Mouse (Mus musculus): ENCODE measurements around the gene Sapcd2. TPM values are rescaled to one million over a fixed set of nuclear protein-coding genes. Genes with fewer than 3 reads are reported as not detected.

Gene Sapcd2
- total RNA-seq (2014; rRNA removed) (38.1 and 40.2 TPM in 2 replicates), polyA plus RNA-seq (2015; fragmentation: Nextera tagmentation; extraction: Ambion mirVana) (20.2 and 22.0 TPM in 2 replicates)

- no peaks in the 10 kb centered on the region for H3K27me3 ChIP-seq (ENCODE audit: insufficient read depth, low read length)
- ATAC-seq, result peak; percentile 91
- under 1% methylated on average over 64 of the region's 65 CpGs for WGBS
- no peaks in the 10 kb centered on the region for H3K9me3 ChIP-seq (ENCODE audit: low read length)
- TF ChIP-seq CTCF (IDR thresholded peaks at IDR 0.05; ENCODE audit: low read depth), result no peak
- peak within 1 kb of the TSS; percentile 56; the same call in 1 of the 2 replicates for H3K27ac ChIP-seq
- peak within 1 kb of the TSS; percentile 70 for H3K4me3 ChIP-seq (ENCODE audit: low read length)
- H3K36me3 ChIP-seq (ENCODE audit: insufficient read depth, low read length), result no peaks in the 10 kb centered on the region
- peaks cover 3% of the 10 kb centered on the region; the same call in 1 of the 2 replicates for H3K4me1 ChIP-seq (ENCODE audit: insufficient read depth, low read length)
- peak; percentile 93 for DNase-seq (ENCODE audit: low spot score)
- peak within 1 kb of the TSS; percentile 67 for H3K9ac ChIP-seq (replicated peaks; ENCODE audit: low read length)
- peak within 1 kb of the TSS; percentile 98 for H3K4me2 ChIP-seq (ENCODE audit: low read depth, low read length)
Measured at GRCm38 (mm10) chr2:25371764-25372643, at the start of gene Sapcd2. Gene Sapcd2 (plus strand): TSS chr2:25372321.

GRCm38 (mm10) chr2:25326036-25326435 is 46.1 kb upstream of the Sapcd2 start:
- H3K9me3 ChIP-seq (ENCODE audit: low read length), result no peaks in the 10 kb centered on the region
- no peak for DNase-seq (ENCODE audit: low spot score)
- H3K9ac ChIP-seq (replicated peaks; ENCODE audit: low read length), result no peak overlapping the region
- no peaks in the 10 kb centered on the region for H3K4me1 ChIP-seq (ENCODE audit: insufficient read depth, low read length)
- H3K36me3 ChIP-seq (ENCODE audit: insufficient read depth, low read length), result no peaks in the 10 kb centered on the region
- H3K27me3 ChIP-seq (ENCODE audit: insufficient read depth, low read length), result no peaks in the 10 kb centered on the region
- H3K4me2 ChIP-seq (ENCODE audit: low read depth, low read length), result no peak overlapping the region
- TF ChIP-seq CTCF (IDR thresholded peaks at IDR 0.05; ENCODE audit: low read depth), result no peak
- no peak overlapping the region for H3K27ac ChIP-seq
- 73% methylated on average over 2 of the region's 2 CpGs for WGBS
- ATAC-seq, result no peak
- no peak overlapping the region for H3K4me3 ChIP-seq (ENCODE audit: low read length)

- WGBS, result 27% methylated on average over 7 of the region's 7 CpGs
- ATAC-seq, result no peak
- Histone ChIP-seq H3K9me3 (ENCODE audit: low read length) (no peaks in the 10 kb centered on the region), H3K4me1 (ENCODE audit: insufficient read depth, low read length) (peaks cover 9% of the 10 kb centered on the region), H3K4me3 (ENCODE audit: low read length) (no peak overlapping the region), H3K27ac (no peak overlapping the region), H3K36me3 (ENCODE audit: insufficient read depth, low read length) (no peaks in the 10 kb centered on the region), H3K27me3 (ENCODE audit: insufficient read depth, low read length) (no peaks in the 10 kb centered on the region), H3K4me2 (ENCODE audit: low read depth, low read length) (no peak overlapping the region), H3K9ac (replicated peaks; ENCODE audit: low read length) (no peak overlapping the region)
- TF ChIP-seq CTCF (IDR thresholded peaks at IDR 0.05; ENCODE audit: low read depth), result peak; percentile 78
- DNase-seq (ENCODE audit: low spot score), result peak; percentile 77
Measured at GRCm38 (mm10) chr2:25328440-25328839, 43.7 kb upstream of the Sapcd2 start.

GRCm38 (mm10) chr2:25331470-25331869 is 40.7 kb upstream of the Sapcd2 start:
- ATAC-seq, result no peak
- 0 out of 2 replicates have a peak, but pooled peaks have one; percentile 3 for TF ChIP-seq CTCF (IDR thresholded peaks at IDR 0.05; ENCODE audit: low read depth)
- Histone ChIP-seq H3K9me3 (ENCODE audit: low read length) (no peaks in the 10 kb centered on the region), H3K4me2 (ENCODE audit: low read depth, low read length) (peak overlapping the region; percentile 97), H3K27ac (no peak overlapping the region), H3K4me1 (ENCODE audit: insufficient read depth, low read length) (peaks cover 13% of the 10 kb centered on the region), H3K27me3 (ENCODE audit: insufficient read depth, low read length) (no peaks in the 10 kb centered on the region), H3K36me3 (ENCODE audit: insufficient read depth, low read length) (peaks cover 24% of the 10 kb centered on the region), H3K4me3 (ENCODE audit: low read length) (peak overlapping the region; percentile 95), H3K9ac (replicated peaks; ENCODE audit: low read length) (peak overlapping the region; percentile 93; the same call in 1 of the 2 replicates)
- no peak for DNase-seq (ENCODE audit: low spot score)
- 61% methylated on average over 9 of the region's 9 CpGs for WGBS

GRCm38 (mm10) chr2:25332286-25333160 is 39.6 kb upstream of the Sapcd2 start, which contains the start of gene Man1b1:
Gene Man1b1 (plus strand): TSS chr2:25332338.
- WGBS, result under 1% methylated on average over 78 of the region's 78 CpGs
- H3K4me3 ChIP-seq (ENCODE audit: low read length), result peak within 1 kb of the TSS; percentile 95

GRCm38 (mm10) chr2:25333569-25333968 is 38.6 kb upstream of the Sapcd2 start:
- no peak for DNase-seq (ENCODE audit: low spot score)
- TF ChIP-seq CTCF (IDR thresholded peaks at IDR 0.05; ENCODE audit: low read depth), result no peak
- Histone ChIP-seq H3K27me3 (ENCODE audit: insufficient read depth, low read length) (no peaks in the 10 kb centered on the region), H3K9me3 (ENCODE audit: low read length) (no peaks in the 10 kb centered on the region), H3K9ac (replicated peaks; ENCODE audit: low read length) (peak overlapping the region; percentile 93), H3K27ac (no peak overlapping the region), H3K4me1 (ENCODE audit: insufficient read depth, low read length) (peaks cover 13% of the 10 kb centered on the region), H3K4me3 (ENCODE audit: low read length) (peak overlapping the region; percentile 95), H3K4me2 (ENCODE audit: low read depth, low read length) (peak overlapping the region; percentile 97), H3K36me3 (ENCODE audit: insufficient read depth, low read length) (peaks cover 43% of the 10 kb centered on the region)
- WGBS, result 76% methylated on average over 2 of the region's 2 CpGs
- no peak for ATAC-seq

More at GRCm38 (mm10) chr2:25332286-25333160, 39.6 kb upstream of the Sapcd2 start, which contains the start of gene Man1b1:
- H3K4me1 ChIP-seq (ENCODE audit: insufficient read depth, low read length), result peaks cover 13% of the 10 kb centered on the region
- ATAC-seq (peak; percentile 99), DNase-seq (ENCODE audit: low spot score) (peak; percentile 100)
- peak within 1 kb of the TSS; percentile 97 for H3K4me2 ChIP-seq (ENCODE audit: low read depth, low read length)
- H3K9me3 ChIP-seq (ENCODE audit: low read length), result no peaks in the 10 kb centered on the region
- TF ChIP-seq CTCF (IDR thresholded peaks at IDR 0.05; ENCODE audit: low read depth), result peak; percentile 45; the same call in 1 of the 2 replicates
- peaks cover 33% of the 10 kb centered on the region for H3K36me3 ChIP-seq (ENCODE audit: insufficient read depth, low read length)
- H3K27me3 ChIP-seq (ENCODE audit: insufficient read depth, low read length), result no peaks in the 10 kb centered on the region
- H3K9ac ChIP-seq (replicated peaks; ENCODE audit: low read length), result peak within 1 kb of the TSS; percentile 93
- H3K27ac ChIP-seq, result peak within 1 kb of the TSS; percentile 90
